Comparison of ENCODE assay signal across 19 mouse cellular contexts in the genomic region with DNA sequence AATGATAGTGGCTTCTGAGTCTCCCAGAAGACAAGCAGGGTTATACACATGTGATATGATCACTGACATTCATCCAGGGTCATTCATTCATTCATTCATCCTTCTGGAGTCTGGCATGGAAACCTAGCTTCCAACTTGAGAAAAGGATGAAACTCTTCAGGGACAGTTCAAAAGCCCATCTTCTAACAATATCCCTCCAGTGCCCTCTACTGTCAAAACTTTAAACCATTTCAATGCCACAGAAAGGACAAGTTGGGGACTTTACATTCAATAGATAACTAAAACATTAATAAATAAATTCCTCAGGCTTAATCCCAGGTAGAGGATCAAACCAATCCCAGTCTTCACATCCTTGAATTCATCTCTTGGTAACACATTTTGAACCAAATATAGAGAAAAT.
DNase-seq lines count a peak whose midpoint lies in the region; ATAC-seq and TF ChIP-seq lines count a peak whose summit lies in the region.
"Had no signal": no experiment of that assay in that cellular context is flagged by ENCODE, and none has a peak within 500 bp of the region (broad histone marks: within the 10 kb centered on the region; RNA-seq: fewer than 3 reads in every experiment).

No protein-coding gene starts in this region.

- no peak overlapping the region for H3K4me2 ChIP-seq in embryonic facial prominence, embryonic 11.5 days (ENCODE audit: low read depth, low read length)
- H3K4me2 ChIP-seq in kidney, embryonic 14.5 days (replicated peaks; ENCODE audit: low read depth, low read length), result no peak overlapping the region
- H3K4me2 ChIP-seq: embryonic facial prominence, embryonic 13.5 days; heart, embryonic 12.5 days; liver, embryonic 11.5 days; midbrain, embryonic 12.5 days; neural tube, embryonic 12.5 days; stomach, embryonic 15.5 days had no signal

- no peak overlapping the region for H3K9ac ChIP-seq in embryonic facial prominence, embryonic 11.5 days (replicated peaks; ENCODE audit: low read length)
- no peak overlapping the region for H3K9ac ChIP-seq in kidney, embryonic 14.5 days (ENCODE audit: low read depth, low read length)
- H3K9ac ChIP-seq: embryonic facial prominence, embryonic 13.5 days; heart, embryonic 12.5 days; midbrain, embryonic 12.5 days; neural tube, embryonic 12.5 days; stomach, embryonic 15.5 days had no signal

- H3K36me3 ChIP-seq in embryonic facial prominence, embryonic 11.5 days (replicated peaks; ENCODE audit: control insufficient read depth, insufficient read depth, low read depth, low read length), result no peaks in the 10 kb centered on the region
- H3K36me3 ChIP-seq in embryonic facial prominence, embryonic 10.5 days (replicated peaks), result no peaks in the 10 kb centered on the region
- no peaks in the 10 kb centered on the region for H3K36me3 ChIP-seq in kidney, embryonic 14.5 days (ENCODE audit: control insufficient read depth, insufficient read depth, low read length)
- H3K36me3 ChIP-seq: embryonic facial prominence, embryonic 13.5 days; forebrain, embryonic 10.5 days; G1E; heart, embryonic 12.5 days; midbrain, embryonic 12.5 days; neural tube, embryonic 12.5 days; stomach, embryonic 15.5 days had no signal

- no peaks in the 10 kb centered on the region for H3K9me3 ChIP-seq in embryonic facial prominence, embryonic 11.5 days (replicated peaks; ENCODE audit: control insufficient read depth, low read length)
- no peaks in the 10 kb centered on the region for H3K9me3 ChIP-seq in embryonic facial prominence, embryonic 10.5 days
- H3K9me3 ChIP-seq in kidney, embryonic 14.5 days (ENCODE audit: control insufficient read depth, low read length), result no peaks in the 10 kb centered on the region
- H3K9me3 ChIP-seq: embryonic facial prominence, embryonic 13.5 days; forebrain, embryonic 10.5 days; G1E; heart, embryonic 12.5 days; midbrain, embryonic 12.5 days; neural tube, embryonic 12.5 days; stomach, embryonic 15.5 days had no signal

- no peaks in the 10 kb centered on the region for H3K27me3 ChIP-seq in embryonic facial prominence, embryonic 11.5 days (ENCODE audit: control insufficient read depth, insufficient read depth, low read length)
- H3K27me3 ChIP-seq in embryonic facial prominence, embryonic 10.5 days (replicated peaks; ENCODE audit: low read depth, poor library complexity, severe bottlenecking), result no peaks in the 10 kb centered on the region
- H3K27me3 ChIP-seq in kidney, embryonic 14.5 days (ENCODE audit: control insufficient read depth, insufficient read depth, low read length), result no peaks in the 10 kb centered on the region
- H3K27me3 ChIP-seq: embryonic facial prominence, embryonic 13.5 days; heart, embryonic 12.5 days; midbrain, embryonic 12.5 days; neural tube, embryonic 12.5 days; stomach, embryonic 15.5 days had no signal

- TF ChIP-seq POLR2A in brain, embryonic 14.5 days (IDR thresholded peaks at IDR 0.05; ENCODE audit: borderline replicate concordance, extremely low read depth, insufficient read depth, insufficient read length, poor library complexity, severe bottlenecking), result no peak

- H3K27ac ChIP-seq in embryonic facial prominence, embryonic 11.5 days (replicated peaks; ENCODE audit: low read depth, low read length), result no peak overlapping the region
- no peak overlapping the region for H3K27ac ChIP-seq in embryonic facial prominence, embryonic 10.5 days (replicated peaks)
- H3K27ac ChIP-seq in kidney, embryonic 14.5 days (ENCODE audit: low read depth, low read length), result no peak overlapping the region
- H3K27ac ChIP-seq: embryonic facial prominence, embryonic 13.5 days; forebrain, embryonic 10.5 days; midbrain, embryonic 12.5 days; neural tube, embryonic 12.5 days; stomach, embryonic 15.5 days had no signal

- no peaks in the 10 kb centered on the region for H3K4me1 ChIP-seq in embryonic facial prominence, embryonic 11.5 days (ENCODE audit: control insufficient read depth, insufficient read depth, low read length)
- no peaks in the 10 kb centered on the region for H3K4me1 ChIP-seq in embryonic facial prominence, embryonic 10.5 days
- no peaks in the 10 kb centered on the region for H3K4me1 ChIP-seq in kidney, embryonic 14.5 days (ENCODE audit: control insufficient read depth, insufficient read depth, low read length)
- H3K4me1 ChIP-seq: embryonic facial prominence, embryonic 13.5 days; forebrain, embryonic 10.5 days; heart, embryonic 12.5 days; midbrain, embryonic 12.5 days; neural tube, embryonic 12.5 days; stomach, embryonic 15.5 days had no signal

- DNase-seq in embryonic facial prominence, embryonic 11.5 days (ENCODE audit: low spot score), result peak; percentile 16
- no peak for DNase-seq in embryonic facial prominence, embryonic 10.5 days (ENCODE audit: low spot score)
- DNase-seq in kidney, adult 9 months, result peak; percentile 13
- DNase-seq in 3T3-L1 (ENCODE audit: low read depth, low spot score), result peak; percentile 55
- DNase-seq in brain, embryonic 14.5 days (ENCODE audit: low read depth), result peak; percentile 33
- no peak for DNase-seq in neural tube, embryonic 10.5 days (ENCODE audit: extremely low spot score, low spot score)
- DNase-seq in heart, adult 8-10 months (ENCODE audit: low spot score), result no peak
- DNase-seq: cerebellum, adult 8-10 months; kidney, adult 11 months; thymus, postnatal 4 days had no signal

- no peak for ATAC-seq in embryonic facial prominence, embryonic 11.5 days (replicated peaks; ENCODE audit: insufficient number of reproducible peaks, low FRiP score, low TSS enrichment, low read depth)
- no peak for ATAC-seq in kidney, embryonic 14.5 days (ENCODE audit: low FRiP score, low TSS enrichment)

- no peak overlapping the region for H3K4me3 ChIP-seq in embryonic facial prominence, embryonic 11.5 days (ENCODE audit: low read depth, low read length)
- no peak overlapping the region for H3K4me3 ChIP-seq in embryonic facial prominence, embryonic 10.5 days
- no peak overlapping the region for H3K4me3 ChIP-seq in kidney, embryonic 14.5 days (ENCODE audit: low read length)
- H3K4me3 ChIP-seq: embryonic facial prominence, embryonic 13.5 days; forebrain, embryonic 10.5 days; heart, embryonic 12.5 days; midbrain, embryonic 12.5 days; neural tube, embryonic 12.5 days; stomach, embryonic 15.5 days had no signal

- TF ChIP-seq CTCF in brain, embryonic 14.5 days (IDR thresholded peaks at IDR 0.05; ENCODE audit: borderline replicate concordance, extremely low read depth, insufficient read depth, insufficient read length), result no peak

Comparison
In these comparisons a context has a peak if more than half of its experiments do, and no peak if none do; other contexts are left out.
1. DNase-seq: peak in embryonic facial prominence, embryonic 11.5 days (single experiment), kidney, adult 9 months (single experiment), 3T3-L1 (single experiment) and brain, embryonic 14.5 days (single experiment); none in embryonic facial prominence, embryonic 10.5 days (single experiment), neural tube, embryonic 10.5 days (single experiment) and heart, adult 8-10 months (single experiment).